Mouse (Mus musculus) frontal cortex, postnatal 10 days (tissue): ENCODE results near the gene Kat8.

Source experiments
- DNase-seq, 2 experiments: peaks; one replicate each; pipeline ENCODE4 v3.0.0; 2022; ENCODE audit warnings: low spot score in 2 of 2, mixed read lengths in 1 of 2

Gene Kat8

DNA sequence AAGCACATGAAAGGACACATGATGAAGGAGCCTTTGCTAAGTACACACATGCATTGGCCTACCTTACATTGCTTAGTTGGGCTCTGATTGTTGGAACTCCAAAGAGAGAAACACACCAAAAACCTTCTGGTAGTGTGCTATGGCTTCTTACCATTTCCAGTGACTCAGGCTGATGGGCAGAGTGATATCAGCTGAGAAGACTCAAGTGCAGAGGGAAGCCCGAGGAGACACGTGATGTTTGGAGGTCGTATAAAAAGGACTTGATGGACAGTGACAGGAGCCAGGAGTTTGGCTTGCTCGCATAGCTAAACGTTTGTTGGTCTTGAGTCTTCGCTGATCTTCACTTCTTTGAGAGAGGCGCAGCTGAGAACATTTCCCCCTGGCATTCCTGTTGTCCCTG is 14.8 kb upstream of the Kat8 start:
- no peak for DNase-seq

DNA sequence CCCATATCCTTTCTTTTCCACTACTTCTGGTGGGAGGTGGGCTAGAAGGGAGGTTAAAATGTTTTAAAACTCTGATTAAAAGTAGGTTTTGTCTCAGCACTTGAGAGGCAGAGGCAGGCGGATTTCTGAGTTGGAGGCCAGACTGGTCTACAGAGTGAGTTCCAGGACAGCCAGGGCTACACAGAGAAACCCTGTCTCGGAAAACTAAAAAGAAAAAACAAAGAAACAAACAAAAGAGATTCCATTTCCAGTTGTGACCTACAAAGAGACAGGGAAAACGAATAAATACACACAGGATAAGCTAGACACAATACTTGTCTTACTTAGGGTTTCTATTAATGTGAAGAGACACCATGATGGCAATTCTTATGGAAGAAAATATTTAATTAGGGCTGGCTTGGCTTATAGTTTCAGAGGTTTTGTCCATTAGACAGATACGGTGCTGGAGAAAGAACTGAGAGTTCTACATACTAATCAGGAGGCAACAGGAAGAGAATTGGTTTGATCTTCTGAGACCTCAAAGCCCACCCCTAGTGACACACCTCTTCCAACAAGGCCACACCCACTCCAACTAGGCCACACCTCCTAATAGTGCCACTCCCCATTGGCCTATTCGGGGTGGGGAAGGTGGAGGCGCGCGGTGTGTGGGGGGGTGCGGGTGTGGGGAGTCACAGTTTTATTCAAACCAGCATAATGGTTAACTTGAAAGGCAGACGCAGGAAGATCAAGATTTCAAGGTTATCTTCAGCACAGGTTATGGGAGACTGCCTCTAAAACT is 13.9 kb upstream of the Kat8 start:
- no peak for DNase-seq

DNA sequence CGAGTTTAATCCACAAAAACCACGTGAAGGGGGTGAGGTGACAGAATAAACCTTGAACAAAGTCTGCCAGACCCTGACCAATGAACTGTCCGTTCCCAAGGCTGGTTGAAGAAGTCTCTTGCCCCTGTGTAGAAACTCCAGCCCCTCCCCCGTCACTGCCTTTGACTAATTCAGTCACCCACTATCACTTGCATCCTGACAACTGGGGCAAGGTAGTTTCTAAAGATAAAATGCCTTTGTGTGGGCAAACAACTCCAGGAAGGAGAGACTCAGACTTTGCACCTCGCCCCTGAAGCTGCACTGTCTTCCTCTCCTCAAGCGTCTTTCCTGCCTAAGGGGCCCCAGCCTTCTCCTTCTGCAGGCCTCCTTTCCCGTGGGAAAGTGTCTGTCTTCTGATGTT is 12.3 kb upstream of the Kat8 start:
- no peak for DNase-seq

DNA sequence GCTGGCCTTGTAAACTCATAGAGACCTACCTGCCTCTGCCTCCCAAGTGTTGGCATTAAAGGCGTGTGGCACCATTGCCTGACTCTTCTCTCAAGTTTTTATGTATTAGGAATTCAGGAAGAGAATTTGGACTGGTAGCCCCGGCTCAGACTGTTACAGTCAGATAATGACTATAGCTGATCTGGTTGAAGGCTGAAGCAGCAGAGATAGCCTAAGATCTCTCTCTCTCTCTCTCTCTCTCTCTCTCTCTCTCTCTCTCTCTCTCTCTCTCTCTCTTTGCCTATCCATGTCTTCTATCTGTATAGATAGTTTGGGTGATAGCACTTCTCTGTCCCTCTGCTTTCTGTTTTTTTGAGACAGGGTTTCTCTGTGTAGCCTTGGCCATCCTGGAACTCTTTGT is 10.5 kb upstream of the Kat8 start:
- DNase-seq = no peak

DNA sequence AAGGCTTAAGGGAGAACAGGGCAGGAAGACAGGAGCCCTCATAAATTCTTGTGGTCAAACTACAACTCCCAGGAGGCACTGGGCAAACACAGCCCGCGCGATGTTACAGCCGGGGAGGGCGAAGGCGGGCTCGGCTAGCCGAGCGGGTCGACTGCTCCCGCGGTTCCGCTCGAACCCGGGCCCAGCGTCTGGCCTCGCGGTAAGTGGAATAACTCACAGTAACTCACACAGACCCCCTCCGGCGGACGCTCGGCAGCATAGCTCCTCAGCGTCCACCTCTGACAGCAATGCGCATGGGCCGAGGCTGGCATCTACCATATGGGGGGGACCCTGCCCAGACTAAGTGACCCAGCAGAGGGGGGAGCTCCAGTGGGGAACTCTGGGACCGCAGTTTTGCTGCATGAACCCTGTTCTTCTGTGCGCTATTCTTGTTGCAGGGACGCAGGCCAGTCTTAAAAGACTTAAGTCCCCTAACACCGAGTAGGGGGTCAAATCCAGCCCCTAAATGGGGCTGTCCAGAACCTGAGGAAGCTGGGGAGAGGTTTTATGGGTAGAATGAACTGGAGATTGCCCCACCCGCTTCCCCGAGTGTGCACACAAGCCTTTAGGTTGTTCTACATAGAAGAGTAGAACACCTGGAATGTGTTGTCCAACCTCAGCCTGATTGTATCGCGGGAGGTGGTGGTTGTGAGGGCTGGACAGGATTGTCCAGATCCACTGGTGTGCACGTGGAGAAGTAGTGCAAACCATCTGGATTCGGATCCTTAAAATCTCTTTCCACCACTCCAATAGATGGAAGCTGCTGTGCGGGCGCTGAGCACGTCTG is 8.1 kb upstream of the Kat8 start, which contains the start of gene Bckdk:
TSS of gene Bckdk (plus strand) at position 112 of the 826 bp plus-strand sequence.
- peak; percentile 80 to 89 for DNase-seq

DNA sequence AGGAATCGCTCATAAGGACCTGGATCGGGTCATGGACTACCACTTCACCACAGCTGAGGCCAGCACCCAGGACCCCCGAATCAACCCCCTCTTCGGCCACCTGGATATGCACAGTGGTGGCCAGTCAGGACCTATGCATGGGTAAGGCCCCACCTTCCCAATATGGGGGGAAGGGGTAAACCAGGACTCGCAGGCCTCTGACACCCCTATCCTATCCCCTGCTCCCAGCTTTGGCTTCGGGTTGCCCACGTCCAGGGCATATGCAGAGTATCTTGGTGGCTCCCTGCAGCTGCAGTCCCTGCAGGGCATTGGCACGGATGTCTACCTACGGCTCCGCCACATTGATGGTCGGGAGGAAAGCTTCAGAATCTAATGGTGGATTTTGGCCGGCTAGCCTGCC is 4.4 kb upstream of the Kat8 start:
- no peak for DNase-seq

DNA sequence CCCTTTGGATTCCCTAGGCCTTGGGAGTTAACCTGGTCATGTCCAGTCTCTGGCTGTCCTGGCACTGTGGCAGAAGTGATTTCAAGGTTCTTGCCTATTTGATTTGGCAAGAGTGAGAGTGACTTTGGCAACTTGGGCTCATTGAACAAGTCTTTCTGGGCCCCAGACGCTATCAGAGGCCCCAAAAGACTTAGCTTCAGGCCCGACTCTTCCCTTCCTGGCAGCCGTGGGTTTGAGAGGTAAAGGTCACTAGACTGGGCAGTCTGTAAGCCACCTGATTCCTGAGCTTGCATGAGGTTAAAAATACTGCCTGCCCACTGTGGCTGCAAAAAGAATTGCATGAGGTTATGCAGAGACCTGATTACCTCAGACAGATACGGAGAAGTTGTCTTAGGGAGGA is 3.7 kb upstream of the Kat8 start:
- DNase-seq = no peak

DNA sequence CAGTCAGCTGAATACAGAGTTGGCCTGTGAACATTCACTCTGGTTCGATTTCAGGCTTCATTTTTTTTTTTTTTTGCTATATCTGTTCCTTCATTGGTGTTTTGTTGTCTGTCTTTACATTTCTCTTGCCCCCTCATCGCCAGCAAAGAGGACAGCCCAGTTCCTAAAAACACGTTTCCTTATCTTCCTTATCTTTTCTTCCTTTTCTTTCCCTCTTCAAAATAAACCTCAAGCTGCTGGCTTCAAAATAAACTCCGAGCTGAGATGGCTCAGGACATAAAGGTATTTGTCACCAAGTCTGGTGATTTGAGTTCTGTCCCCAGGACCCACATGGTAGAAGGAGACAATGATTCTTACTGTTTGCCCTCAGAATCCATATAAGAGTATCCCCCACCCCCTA is 622 bp downstream of the Kat8 start:
- no peak for DNase-seq

DNA sequence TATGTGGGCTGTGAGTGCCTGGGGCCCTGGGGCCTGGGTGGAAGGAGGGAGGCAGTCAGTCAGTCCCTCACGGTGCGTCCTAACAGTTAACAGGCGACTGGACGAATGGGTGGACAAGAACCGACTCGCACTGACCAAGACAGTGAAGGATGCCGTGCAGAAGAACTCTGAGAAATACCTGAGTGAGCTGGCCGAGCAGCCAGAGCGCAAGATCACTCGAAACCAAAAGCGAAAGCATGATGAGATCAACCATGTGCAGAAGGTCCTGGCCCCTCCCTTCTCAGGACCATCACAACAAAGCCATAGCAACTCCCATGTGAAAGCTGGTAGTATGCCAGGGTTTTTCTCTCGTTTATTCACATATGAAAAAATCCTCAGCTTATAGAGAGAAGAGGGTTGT is 3.0 kb downstream of the Kat8 start:
- DNase-seq = no peak

DNA sequence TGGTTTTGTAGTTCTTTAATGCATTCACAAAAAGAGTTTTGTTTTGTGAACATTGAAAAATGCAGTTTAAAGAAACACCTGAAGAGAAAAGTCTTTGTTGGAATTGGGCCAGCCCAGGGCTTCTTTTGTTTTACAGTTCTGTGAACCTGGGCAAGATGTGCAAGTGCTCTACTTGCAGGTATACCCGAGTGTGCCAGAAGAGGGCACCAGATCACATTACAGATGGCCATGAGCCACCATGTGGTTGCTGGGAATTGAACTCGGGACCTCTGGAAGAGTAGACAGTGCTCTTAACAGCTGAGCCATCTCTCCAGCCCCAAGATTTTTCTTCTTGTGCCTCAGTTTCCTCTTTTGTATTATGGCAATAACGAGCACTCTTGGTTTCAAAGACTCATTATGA is 5.9 kb downstream of the Kat8 start:
- DNase-seq = no peak

DNA sequence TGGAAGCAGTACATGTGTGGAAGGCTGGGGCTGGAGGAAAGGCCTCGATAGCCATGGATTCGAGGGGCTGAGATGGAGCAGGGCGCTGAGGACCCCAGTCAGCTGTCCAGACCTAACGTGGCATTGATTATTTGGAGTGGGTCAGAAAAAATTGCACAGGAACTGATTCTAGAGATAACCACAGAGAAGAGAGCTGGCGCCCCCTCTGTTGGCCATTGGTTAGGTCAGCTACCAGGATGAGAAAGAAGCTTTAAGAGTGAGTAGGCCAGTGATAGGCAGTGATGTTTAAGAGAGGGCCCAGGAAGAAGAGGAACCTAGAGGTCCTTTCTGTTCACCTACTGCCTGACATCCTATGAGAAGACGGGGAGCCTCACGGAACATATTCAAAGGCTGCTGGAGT is 7.0 kb downstream of the Kat8 start:
- DNase-seq = no peak

DNA sequence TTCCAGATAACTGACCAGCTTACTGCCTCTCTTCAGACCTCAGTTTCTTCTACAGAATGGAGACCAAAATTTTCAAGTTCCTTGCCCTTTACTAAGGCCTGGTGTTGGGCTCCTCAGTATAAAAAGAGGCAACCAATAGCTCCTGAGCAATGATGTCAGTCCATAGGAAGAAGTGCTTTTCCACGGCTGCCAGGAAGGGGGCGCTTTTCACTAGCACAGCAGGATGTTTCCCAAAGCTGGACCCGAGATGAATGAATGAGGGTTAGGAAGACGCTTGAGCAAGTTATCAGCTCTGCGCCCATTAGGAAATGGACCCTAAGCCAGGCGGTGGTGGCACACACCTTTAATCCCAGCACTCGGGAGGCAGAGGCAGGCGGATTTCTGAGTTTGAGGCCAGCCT is 9.2 kb downstream of the Kat8 start:
- DNase-seq = no peak

DNA sequence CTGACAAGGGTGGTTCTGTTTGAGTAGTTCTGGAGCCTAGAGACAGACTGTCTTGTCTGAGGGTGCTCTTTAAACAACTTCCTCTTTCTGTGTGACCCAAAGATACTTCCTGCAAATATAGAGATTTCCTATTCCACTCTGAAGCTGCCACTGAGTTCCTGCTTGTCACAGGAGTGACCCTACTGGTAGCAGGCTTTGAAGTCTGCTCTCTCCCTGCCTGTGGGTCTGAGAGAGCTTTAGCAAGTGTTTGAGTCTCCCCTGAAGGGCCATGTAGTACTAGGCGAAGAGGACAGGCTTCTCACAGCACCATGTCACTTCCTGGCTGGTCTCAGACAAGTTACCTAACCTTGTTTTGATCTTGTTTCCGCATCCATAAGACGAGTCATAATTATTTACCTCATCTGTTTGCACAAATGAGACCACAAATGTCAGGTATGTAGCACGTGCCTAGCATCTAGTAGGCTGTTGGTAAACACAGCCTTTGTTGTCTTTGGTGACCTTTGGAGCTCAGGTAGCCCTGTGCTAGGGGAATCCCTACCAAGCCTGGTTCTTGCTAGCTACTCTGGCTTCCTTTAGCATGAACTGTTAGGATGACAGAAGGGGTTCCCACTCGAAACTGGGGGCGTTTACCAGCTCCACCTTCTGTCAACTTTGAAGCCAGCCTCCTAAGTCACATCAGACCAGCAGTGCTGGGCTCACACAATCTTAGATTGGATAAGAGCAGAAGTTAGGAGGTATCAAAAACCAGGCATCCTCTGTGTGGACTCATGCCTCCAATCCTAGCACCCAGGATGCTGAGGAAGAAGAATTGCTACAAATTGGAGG is 10.3 kb downstream of the Kat8 start:
- DNase-seq = no peak

DNA sequence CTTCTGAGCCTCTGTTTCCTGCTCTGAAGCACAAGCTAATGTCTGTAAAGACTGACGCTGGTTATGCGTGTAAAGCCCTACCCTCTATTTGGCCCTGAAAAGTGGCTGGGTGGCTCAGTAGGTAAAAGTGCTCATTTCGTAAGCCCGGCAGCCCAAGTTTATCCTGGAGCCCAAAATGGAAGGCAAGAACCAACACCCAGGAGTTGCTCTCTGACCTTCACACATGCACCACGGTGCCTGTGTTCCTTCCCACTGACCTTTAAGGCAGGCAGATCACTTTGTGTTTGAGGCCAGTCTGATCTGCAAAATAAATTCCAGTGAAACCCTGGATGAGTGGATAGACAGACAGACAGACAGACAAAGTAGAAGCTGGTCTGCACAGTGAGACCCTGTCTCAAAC is 11.4 kb downstream of the Kat8 start:
- DNase-seq = no peak

DNA sequence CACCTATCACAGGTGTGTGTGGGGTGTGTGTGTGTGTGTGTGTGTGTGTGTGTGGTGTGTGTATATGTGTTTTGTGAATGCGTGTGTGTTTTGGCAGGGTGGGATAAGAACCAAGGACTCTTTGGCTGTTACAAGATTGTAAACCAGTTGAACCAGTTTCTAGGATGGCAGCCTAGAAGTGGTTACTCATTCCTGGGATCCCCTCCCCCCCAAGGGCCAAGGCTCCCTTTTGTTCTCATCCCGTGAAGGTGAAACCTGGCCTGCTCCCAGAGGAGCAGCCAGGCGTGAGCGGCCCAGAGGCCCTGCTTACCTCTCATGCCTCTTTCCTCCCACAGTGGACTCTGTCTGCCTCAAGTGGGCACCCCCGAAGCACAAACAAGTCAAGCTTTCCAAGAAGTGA is 12.9 kb downstream of the Kat8 start:
- DNase-seq = no peak

DNA sequence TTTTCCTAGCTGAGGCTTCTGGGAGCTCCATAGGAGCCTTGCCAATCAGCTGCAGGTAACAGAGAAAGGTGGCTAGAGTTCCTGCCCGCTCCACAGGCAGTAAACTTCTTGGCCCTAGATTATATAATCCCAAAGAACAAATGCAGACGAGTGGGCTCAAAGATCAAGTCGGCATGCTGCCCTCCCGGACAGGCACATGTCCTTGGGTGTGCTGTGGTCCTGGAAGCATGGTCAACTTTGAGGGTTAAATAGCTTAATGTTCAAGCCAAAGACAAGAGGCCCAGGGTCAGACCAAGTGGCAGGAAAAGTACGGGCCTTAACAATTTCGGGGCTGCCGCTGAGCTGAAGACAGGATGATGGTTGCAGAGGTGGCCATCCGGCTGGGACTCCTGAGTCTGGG is 13.8 kb downstream of the Kat8 start:
- no peak for DNase-seq

DNA sequence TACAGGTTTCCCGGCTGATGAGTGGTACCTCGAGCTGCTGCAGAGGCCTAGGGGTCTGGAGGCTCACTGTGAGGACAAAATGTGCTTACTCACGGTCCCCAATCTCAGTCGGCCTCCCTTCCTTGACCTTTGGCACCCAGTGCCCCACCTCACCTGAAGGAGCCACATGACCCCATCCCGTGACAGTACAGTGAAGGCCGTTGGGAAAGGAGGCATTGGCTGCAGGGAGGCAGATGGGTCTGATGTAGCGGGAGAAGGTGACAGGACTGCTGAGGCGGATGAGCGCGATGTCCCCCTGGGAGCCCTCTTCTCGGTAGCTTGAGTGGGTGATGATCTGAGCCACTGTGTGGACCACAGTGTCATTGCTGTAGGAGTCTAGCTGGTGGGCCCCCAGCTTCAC is 14.5 kb downstream of the Kat8 start:
- DNase-seq = no peak

DNA sequence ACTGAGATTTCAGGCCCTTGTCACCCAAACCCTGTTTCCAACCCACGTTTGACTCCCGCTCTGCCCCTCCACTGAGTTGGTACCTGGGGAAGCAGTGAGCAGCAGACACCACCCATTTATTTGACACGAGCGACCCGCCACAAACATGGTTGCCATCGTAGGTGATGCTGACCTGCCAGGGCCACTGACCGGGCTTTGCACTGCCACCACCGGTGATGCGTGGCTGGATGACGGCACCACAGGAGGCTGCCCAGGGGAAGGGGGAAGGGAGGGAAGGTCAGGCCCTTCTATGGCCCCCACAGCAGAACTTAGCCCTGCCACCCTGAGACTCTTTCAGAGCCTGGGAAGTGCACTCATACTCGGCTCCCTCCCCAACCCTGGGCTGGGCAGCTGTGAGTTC is 15.4 kb downstream of the Kat8 start:
- no peak for DNase-seq

DNA sequence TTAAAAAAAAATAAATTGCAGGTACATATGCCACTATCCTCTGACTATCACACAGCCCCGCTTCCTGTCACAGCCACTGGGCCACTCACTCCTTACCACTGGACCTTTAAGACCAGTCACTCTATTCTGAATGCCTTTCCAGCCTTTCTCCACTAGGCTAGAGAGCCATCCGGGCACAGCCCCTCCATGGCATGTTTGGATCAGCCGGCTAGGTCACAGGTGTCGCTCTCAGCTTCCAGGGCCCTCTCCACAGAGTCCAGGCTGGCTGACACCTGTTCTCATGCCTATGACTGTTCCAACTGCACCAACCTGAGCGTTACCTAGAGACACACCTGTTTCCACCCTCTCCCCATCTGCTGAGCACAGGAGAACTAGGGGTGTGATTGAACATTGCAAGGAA is 16.3 kb downstream of the Kat8 start:
- DNase-seq = no peak

DNA sequence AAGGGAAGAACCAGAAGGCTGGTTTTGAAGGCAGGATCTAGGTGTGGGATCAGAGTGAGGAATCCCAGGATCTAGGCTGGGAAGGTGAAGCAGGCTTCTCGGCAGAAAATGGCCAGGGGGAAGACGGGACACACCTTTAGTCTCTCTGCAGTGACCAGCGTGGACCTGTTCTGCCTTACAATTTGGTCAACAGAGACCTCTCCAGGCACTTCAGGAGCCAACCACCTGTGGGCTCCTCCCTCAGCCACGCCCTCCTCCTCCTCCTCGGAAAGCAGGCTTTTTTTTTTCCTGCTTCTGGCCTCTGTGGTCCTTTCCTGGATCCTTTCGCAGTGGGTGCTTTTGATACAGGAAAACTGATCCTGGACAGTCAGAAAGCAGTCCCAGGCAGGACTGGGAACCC is 17.6 kb downstream of the Kat8 start, which contains the start of gene Prss8:
TSS of gene Prss8 (minus strand) at position 182 of the 400 bp plus-strand sequence.
- DNase-seq = no peak

DNA sequence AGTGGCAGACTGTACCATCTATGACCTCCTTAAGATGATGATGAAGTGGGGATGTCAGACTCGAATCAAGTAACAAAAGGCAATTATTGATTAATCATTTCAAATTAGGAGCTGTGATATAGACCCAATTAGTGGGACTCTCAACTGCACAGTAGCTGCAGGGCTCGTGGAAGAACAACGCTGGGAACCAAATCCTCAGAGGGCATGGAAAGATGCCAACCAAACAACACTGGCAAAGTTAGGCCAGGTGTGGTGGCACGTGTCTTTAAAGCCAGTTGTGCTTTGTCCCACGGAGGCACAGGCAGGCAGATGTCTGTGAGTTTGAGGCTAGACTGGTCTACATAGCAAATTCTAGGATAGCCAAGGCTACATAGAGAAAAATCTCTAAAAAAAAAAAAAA is 18.3 kb downstream of the Kat8 start:
- no peak for DNase-seq
